Mouse (Mus musculus): Measurements from ENCODE around the gene Cyyr1.
"Not testable (repeated sequence)": the region's sequence is repeated elsewhere in the genome, so short reads cannot be mapped to it uniquely, and the experiment has no call there.

Cyyr1 gene

GRCm38 (mm10) chr16:85553297-85553696 is at the start of gene Cyyr1:
TSS of gene Cyyr1 (minus strand) at chr16:85553397.
- DNase-seq (ENCODE audit: low read depth): not testable (repeated sequence)

GRCm38 (mm10) chr16:85588844-85589243 is 35.6 kb upstream of the Cyyr1 start:
- DNase-seq (ENCODE audit: low read depth): no peak

- DNase-seq (ENCODE audit: low read depth): no peak
These were observed 34.5 kb upstream of the Cyyr1 start for GRCm38 (mm10) chr16:85587573-85588226.

GRCm38 (mm10) chr16:85566474-85566873 is 13.3 kb upstream of the Cyyr1 start:
- no peak for DNase-seq (ENCODE audit: low read depth)

GRCm38 (mm10) chr16:85553838-85554237 is 641 bp upstream of the Cyyr1 start:
- no peak for DNase-seq (ENCODE audit: low read depth)

GRCm38 (mm10) chr16:85551976-85552375 is 1.2 kb downstream of the Cyyr1 start:
- not testable (repeated sequence) for DNase-seq (ENCODE audit: low read depth)

GRCm38 (mm10) chr16:85549971-85550567 is 3.1 kb downstream of the Cyyr1 start:
- DNase-seq (ENCODE audit: low read depth): no peak

- no peak for DNase-seq (ENCODE audit: low read depth)
These were observed 6.7 kb downstream of the Cyyr1 start for GRCm38 (mm10) chr16:85546519-85546918.

GRCm38 (mm10) chr16:85541676-85542273 is 11.4 kb downstream of the Cyyr1 start:
- no peak for DNase-seq (ENCODE audit: low read depth)

GRCm38 (mm10) chr16:85541023-85541422 is 12.2 kb downstream of the Cyyr1 start:
- DNase-seq (ENCODE audit: low read depth): no peak

GRCm38 (mm10) chr16:85538367-85538766 is 14.8 kb downstream of the Cyyr1 start:
- no peak for DNase-seq (ENCODE audit: low read depth)

GRCm38 (mm10) chr16:85536075-85536474 is 17.1 kb downstream of the Cyyr1 start:
- no peak for DNase-seq (ENCODE audit: low read depth)

- no peak for DNase-seq (ENCODE audit: low read depth)
These were observed 25.2 kb downstream of the Cyyr1 start for GRCm38 (mm10) chr16:85527743-85528620.

- DNase-seq (ENCODE audit: low read depth): no peak
These were observed 28.6 kb downstream of the Cyyr1 start for GRCm38 (mm10) chr16:85524589-85524988.

- DNase-seq (ENCODE audit: low read depth): no peak
These were observed 45.9 kb downstream of the Cyyr1 start for GRCm38 (mm10) chr16:85507264-85507663.

- DNase-seq (ENCODE audit: low read depth): no peak
These were observed 48.1 kb downstream of the Cyyr1 start for GRCm38 (mm10) chr16:85505108-85505507.

GRCm38 (mm10) chr16:85503416-85503815 is 49.8 kb downstream of the Cyyr1 start:
- DNase-seq (ENCODE audit: low read depth): no peak

- DNase-seq (ENCODE audit: low read depth): no peak
These were observed 57.4 kb downstream of the Cyyr1 start for GRCm38 (mm10) chr16:85495837-85496236.

- DNase-seq (ENCODE audit: low read depth): peak; percentile 8
These were observed 65.0 kb downstream of the Cyyr1 start for GRCm38 (mm10) chr16:85488105-85488607.

GRCm38 (mm10) chr16:85487266-85487665 is 65.9 kb downstream of the Cyyr1 start:
- DNase-seq (ENCODE audit: low read depth): no peak

- DNase-seq (ENCODE audit: low read depth): no peak
These were observed 68.6 kb downstream of the Cyyr1 start for GRCm38 (mm10) chr16:85484557-85484956.

GRCm38 (mm10) chr16:85474552-85475071 is 78.6 kb downstream of the Cyyr1 start:
- DNase-seq (ENCODE audit: low read depth): no peak

Data from fibroblast of lung, adult 2 months (primary cell).